Mouse (Mus musculus) thymus, postnatal 14 days (tissue): Measurements from ENCODE around the gene Mmd.

ENCODE experiments used
- DNase-seq: peaks from one replicate; pipeline ENCODE4 v3.0.0; 2021

The Mmd gene

DNA sequence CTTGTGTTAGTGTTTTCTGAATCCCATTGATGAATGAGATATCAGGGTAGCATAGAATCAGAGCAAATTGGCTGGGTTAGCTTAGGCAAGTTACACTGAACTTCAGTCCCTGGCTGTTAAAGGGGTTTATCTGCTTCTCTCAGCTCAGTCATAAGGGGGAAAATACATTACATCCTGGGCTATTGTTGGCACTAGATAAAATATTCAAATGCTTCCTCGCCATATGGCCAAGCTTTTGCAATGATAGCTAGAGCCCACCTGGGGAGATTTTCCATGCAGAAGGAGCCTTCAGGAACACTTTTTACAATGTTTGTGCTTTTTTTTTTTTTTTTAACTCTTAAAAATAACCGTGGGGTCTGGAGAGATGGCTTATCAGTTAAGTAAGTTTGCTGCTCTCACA is 34.8 kb downstream of the Mmd start:
- DNase-seq = no peak

DNA sequence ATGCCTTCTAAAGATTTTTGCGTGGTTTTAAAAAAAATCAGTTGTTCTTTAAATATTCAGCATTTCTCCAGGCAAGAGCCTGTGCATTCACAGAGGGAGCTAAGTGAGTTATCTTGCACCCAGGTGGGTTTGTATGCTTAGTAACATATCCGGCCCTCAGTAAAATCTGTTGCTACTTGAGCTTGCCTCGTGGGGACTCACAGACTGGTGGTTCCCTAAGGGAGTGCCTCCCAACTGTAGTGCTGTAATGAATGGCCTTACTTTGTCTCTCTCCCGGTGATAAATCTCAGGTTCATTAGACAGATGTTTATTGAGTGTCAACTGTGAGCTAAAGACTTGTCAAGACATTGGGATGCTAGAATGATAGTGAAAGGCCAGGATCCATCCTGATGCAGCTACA is 35.4 kb downstream of the Mmd start:
- DNase-seq = no peak

DNA sequence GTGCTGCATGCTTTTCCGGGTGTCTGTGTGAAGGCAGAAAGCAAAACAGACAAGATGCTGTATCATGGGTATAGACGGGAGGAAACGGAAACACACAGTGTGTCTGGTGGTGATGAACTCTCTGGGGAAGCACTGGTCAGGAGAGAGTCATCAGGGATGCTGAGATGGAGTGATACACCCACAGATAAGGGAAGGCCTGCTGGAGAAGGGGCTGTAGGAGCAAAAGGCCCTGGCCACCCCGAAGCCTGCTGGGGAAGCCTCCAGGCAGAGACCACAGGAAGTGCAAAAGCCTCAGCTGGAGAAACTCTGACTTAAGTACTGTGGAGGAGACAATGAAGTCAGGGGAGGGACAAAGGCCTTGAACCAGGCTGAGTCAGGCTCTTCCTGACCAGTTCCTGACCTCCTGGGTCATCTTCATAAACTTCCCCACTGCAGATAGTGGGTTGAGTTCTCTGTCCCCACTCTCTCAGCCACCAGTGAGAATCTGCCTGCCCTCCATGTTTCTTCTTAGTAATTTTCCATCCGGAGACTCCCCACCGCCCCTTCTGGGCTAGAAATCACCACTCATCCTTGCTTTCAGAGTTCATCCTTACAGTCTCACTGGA is 37.4 kb downstream of the Mmd start:
- no peak for DNase-seq

DNA sequence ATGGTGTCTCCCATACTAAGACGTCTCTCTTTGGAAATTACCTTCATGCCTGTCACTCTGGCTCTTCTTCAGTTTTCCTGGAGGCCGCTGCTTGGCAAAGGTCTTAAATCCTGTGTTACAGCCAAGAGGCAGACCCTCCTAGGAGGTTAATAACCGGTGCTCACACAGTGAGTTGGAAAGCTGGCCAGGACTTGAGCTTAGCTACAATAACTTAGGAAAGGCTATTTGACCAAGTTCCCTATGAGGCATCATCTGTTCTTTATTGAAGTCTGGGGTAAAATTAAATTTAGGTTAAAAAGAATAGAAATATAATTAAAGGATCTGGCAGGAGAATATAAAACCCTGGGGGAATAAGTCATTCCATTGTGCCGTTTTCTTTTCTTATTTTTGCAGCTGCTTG is 41.9 kb downstream of the Mmd start:
- DNase-seq = no peak

DNA sequence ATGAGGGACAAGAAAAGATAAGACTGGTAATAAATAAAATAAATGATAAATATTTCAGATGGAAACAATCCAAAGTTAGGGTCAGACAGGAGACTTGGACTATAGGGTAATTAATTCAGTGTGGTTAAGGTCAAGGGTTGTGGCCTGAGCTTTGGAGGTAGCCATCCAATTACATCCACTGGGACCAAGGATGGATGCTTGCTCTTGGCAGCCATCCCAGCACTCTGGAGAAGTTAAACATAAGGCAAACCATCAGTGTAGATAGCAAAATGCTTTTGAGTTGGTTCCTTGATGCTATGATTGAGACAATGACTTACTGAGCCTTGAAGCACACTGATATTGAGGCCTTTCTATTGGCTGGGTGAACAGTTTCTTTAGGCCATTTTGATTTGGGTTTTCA is 43.5 kb downstream of the Mmd start:
- DNase-seq = no peak

DNA sequence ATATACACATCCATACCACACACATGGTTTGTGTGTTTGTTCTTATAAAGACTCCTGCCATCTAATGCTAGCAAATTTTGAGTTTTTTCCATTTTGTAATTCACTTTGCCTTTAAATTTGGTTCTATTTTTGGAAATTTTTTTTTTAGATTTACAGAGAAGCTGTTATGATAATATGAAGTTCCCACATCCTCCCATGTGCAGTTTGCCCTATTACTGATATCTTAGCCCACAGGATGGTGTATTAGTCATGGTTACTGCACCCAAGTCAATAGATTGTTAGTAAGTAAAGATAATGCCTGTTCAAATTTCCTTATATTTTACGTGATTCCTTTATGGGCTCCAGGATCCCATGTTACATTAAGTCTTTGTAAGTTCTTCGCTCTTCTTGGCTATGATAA is 45.4 kb downstream of the Mmd start:
- no peak for DNase-seq

DNA sequence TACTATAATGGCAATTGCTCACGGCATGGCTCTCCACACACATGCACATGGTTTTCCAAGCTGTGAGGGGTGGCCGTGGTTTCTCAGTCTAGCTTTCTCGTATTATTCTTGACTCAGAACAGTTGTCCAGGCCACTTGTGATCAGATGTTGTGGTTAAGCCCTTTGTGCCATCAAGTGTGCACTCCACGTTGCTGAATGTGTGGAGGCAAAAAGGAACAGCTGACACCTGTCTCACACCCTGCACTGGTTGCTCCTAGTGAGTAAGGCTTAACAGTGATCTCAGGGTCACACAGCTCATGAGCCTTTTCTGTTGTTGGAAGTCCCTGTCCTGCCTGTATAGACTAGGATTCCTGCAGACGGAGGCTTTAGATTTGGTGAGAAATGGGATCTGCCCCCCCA is 56.8 kb downstream of the Mmd start:
- DNase-seq = no peak

DNA sequence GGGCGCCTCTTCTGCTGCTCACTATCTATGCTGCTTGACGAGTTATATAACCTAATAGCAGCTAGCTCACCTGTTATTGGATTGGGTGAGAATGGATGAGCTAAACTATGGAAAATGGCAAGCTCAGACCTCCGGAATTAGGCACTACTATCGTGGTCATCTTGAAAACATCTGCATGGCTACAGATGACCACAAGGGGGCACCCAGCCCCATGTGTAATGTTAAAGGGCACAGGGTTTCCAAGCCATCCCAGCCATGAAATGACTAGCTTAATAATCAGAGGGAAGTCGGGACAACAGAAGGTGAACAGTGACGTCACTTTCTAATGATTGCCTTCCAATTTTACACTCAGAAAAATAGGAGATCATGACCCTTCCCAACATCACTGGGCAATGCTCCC is 57.7 kb downstream of the Mmd start:
- peak; percentile 41 for DNase-seq

DNA sequence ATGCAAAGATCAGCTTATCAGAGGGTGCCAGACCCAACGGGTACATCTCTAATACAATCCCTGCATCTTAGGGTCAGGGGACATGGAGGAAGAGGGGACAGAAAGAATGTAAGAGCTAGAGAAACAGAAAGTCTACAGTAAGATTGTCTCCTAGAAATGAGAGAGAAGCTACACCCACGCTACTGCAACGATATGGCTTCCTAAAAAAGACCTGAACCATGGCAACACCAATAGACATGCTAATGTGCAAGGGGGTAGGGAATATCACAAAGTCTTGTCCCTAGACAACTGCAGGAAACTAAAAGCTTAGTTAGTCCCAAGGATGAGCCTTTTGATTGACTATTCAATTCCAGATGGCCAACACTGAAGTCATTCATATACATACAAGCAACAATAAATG is 65.3 kb downstream of the Mmd start:
- no peak for DNase-seq

DNA sequence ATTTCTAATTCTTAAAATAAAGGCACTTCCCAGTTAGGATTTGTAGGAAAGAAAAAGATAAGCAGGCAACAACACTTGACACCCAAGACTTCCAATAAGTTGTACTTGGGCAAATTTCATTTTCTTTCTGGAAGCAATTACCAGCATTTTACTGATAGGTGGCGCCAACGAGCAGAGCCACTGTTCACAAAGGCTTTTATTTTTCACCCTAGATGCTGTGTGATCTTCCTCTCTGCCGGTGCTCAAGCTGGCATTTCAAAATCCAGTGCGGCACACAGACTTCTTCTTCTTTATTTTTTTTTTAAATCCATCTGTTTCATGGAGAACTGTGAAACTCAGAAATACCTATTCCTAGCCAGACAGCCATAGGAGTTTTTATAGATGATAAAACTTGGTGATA is 68.2 kb downstream of the Mmd start:
- DNase-seq = peak; percentile 50

DNA sequence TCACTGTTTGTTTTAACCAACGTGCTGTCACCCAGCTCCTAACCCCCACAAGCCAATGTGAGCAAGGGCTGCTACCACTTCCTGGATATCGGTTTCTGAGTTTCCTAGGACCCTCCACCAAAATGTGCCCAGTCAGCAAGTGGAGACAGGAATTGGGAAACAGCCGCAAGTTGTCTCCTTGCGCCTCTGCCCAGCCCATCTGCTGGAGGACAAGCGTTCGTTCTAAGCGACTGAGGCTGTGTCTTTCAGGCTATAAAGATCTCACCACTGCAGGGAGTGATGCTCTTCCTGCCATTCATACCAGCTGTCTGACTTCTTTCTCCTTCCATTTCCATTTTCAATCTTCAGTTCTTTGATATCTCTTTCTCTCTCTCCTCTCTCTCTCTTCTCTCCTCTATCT is 71.7 kb downstream of the Mmd start:
- no peak for DNase-seq

DNA sequence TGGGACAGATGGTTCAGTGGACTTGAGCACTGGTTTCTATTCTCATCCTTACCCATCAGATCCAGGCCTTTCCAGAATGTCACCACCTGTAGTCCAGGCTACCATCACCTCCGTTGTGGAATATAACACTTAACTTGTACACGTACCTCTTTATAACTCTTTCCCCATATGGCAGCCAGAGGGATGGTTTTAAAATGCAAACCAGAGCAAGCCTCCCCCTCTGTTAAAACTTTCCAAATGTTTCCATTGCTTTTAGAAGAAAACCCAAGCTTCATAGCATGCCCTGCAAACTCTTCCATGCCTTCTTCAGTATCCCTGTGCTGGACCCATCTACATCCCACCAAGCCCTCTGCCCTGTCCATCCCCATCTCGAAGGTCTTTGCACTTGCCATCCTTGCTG is 75.3 kb downstream of the Mmd start:
- no peak for DNase-seq

DNA sequence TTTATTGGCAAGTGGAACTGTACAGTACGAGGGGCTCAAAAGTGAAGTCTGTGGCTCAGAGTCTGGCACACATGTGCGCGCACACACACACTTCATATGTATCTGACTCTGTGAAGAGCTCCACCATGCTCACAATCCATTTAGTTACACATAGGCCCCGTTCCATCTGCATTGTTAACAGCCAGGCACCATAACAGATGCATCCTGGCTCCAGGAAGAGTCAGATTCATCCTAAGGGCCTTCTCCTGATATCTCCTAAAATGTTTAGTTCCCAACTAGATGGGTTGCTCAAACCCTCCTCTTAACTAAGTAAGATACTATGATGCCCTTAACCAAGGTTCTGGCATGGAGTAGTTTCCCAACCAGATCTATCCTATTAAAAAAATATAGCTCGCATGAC is 76.9 kb downstream of the Mmd start:
- DNase-seq = no peak

DNA sequence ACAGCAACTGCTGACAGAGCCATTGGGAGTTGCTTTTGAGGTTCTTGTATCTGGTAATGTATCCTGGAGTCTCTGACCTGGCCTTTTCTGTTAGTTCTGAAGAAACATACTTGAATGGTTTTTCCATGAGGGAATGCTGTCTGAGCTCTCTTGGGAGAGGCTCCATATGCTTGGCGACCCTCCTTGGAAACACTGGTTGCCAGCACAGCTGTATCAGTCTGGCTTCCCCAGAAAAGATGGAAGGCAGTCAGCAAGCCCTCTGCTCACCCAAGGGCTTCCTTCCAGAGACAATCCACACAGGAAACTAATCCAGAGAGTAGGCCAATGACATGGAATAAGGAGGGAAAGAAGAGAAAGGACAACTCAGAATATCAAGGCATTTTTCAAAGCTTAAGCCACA is 77.6 kb downstream of the Mmd start:
- DNase-seq = no peak
